Mouse (Mus musculus): Measurements from ENCODE around the gene Iqschfp. TPM values are rescaled to one million over a fixed set of nuclear protein-coding genes. Genes with fewer than 3 reads are reported as not detected.

Iqschfp gene
- polyA plus RNA-seq, 1 experiment: not detected

DNA sequence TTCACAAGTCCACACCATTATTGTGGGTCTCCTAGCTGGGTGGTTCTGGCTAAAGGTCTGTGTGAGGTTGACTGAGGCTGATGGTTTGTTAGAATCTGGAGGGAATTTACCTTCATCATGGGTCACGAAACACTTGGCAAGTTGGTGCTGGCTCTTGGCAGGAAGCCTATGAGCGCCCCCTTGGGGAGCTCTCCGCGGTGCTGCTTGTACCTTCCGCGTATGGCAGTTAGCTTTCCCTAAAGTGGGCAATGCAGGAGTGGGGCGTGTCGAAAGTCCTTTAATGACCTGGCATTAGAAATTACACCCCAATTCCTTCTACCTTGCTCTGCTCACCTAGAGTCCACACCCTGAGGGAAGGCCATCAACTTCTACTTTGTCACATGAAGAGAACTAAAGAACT is 295.4 kb downstream of the Iqschfp start:
- no peak overlapping the region for H3K4me3 ChIP-seq (replicated peaks)
- TF ChIP-seq GATA1 (IDR thresholded peaks at IDR 0.05; ENCODE audit: borderline replicate concordance, low read length) (no peak), FLI1 (IDR thresholded peaks at IDR 0.05; ENCODE audit: low read length) (no peak)
- H3K36me3 ChIP-seq (replicated peaks; ENCODE audit: low read length): no peaks in the 10 kb centered on the region
- H3K4me1 ChIP-seq: peaks cover 15% of the 10 kb centered on the region
- no peaks in the 10 kb centered on the region for H3K9me3 ChIP-seq
- H3K27me3 ChIP-seq (replicated peaks): no peaks in the 10 kb centered on the region

DNA sequence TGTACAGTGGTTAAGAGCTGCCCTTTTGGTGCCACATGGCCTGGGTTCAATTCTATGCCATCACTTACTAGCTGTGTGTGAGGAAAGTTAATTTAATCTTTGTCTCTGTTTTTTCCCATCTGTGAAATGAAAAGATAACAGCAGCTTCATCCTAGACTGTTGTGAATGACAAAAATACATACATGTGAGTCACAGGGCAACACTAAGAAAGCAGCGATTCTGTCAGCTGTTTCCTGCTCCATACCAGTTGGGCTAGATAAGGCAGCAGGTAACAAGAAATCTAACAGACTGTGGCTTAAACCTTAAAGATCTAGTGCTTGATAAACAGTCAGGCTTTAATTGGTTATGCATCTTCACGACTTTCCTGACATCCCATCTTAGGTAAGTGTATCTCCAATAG is 297.1 kb downstream of the Iqschfp start:
- TF ChIP-seq FLI1 (IDR thresholded peaks at IDR 0.05; ENCODE audit: low read length) (no peak), GATA1 (IDR thresholded peaks at IDR 0.05; ENCODE audit: borderline replicate concordance, low read length) (no peak)
- no peaks in the 10 kb centered on the region for H3K9me3 ChIP-seq
- H3K36me3 ChIP-seq (replicated peaks; ENCODE audit: low read length): no peaks in the 10 kb centered on the region
- H3K4me3 ChIP-seq (replicated peaks): no peak overlapping the region
- no peaks in the 10 kb centered on the region for H3K27me3 ChIP-seq (replicated peaks)
- H3K4me1 ChIP-seq: peaks cover 11% of the 10 kb centered on the region

DNA sequence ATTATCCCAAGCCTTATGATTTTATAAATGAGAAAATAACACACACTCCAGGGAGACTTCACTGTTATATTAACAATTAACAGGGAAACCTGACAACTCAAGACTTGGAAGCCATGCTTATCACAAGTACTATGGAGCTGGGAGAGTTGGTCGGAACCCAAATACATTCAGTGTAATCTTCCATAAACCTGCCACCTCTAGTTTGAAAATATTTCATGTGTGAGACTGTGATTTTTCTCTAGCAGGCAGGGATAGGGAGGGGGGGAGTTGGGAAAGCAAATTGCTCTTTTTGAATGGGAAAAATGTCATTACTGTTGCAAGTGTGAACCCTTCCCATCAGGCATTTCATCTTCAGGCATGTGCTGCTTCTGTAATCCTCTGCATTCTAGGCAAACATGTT is 304.9 kb downstream of the Iqschfp start:
- no peak overlapping the region for H3K4me3 ChIP-seq (replicated peaks)
- TF ChIP-seq FLI1 (IDR thresholded peaks at IDR 0.05; ENCODE audit: low read length) (no peak), GATA1 (IDR thresholded peaks at IDR 0.05; ENCODE audit: borderline replicate concordance, low read length) (no peak)

DNA sequence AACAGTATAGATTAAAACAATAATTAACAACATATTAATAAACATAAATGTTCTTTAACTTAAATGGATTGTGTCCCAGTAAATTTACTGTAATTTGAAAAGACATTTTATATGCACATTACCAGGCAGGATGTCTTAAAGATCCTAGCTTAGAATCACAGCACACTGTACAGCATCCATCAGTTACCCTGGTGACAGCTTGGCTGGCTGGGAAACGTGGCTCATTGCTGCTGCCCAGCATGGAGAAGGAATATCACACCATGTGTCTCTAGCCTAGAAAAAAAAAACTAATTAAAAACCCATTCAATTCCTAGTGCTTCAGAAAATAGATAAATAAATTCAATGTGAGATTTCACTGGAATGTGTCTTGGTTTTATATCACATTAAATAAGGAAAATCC is 309.2 kb downstream of the Iqschfp start:
- Histone ChIP-seq H3K27me3 (replicated peaks) (no peaks in the 10 kb centered on the region), H3K36me3 (replicated peaks; ENCODE audit: low read length) (no peaks in the 10 kb centered on the region), H3K4me1 (peaks cover 29% of the 10 kb centered on the region), H3K9me3 (no peaks in the 10 kb centered on the region), H3K4me3 (replicated peaks) (no peak overlapping the region)
- TF ChIP-seq FLI1 (IDR thresholded peaks at IDR 0.05; ENCODE audit: low read length): no peak
- no peak for TF ChIP-seq GATA1 (IDR thresholded peaks at IDR 0.05; ENCODE audit: borderline replicate concordance, low read length)

More for the DNA sequence above, 304.9 kb downstream of the Iqschfp start:
- no peaks in the 10 kb centered on the region for H3K27me3 ChIP-seq (replicated peaks)
- no peaks in the 10 kb centered on the region for H3K9me3 ChIP-seq
- H3K4me1 ChIP-seq: peaks cover 21% of the 10 kb centered on the region
- H3K36me3 ChIP-seq (replicated peaks; ENCODE audit: low read length): no peaks in the 10 kb centered on the region

DNA sequence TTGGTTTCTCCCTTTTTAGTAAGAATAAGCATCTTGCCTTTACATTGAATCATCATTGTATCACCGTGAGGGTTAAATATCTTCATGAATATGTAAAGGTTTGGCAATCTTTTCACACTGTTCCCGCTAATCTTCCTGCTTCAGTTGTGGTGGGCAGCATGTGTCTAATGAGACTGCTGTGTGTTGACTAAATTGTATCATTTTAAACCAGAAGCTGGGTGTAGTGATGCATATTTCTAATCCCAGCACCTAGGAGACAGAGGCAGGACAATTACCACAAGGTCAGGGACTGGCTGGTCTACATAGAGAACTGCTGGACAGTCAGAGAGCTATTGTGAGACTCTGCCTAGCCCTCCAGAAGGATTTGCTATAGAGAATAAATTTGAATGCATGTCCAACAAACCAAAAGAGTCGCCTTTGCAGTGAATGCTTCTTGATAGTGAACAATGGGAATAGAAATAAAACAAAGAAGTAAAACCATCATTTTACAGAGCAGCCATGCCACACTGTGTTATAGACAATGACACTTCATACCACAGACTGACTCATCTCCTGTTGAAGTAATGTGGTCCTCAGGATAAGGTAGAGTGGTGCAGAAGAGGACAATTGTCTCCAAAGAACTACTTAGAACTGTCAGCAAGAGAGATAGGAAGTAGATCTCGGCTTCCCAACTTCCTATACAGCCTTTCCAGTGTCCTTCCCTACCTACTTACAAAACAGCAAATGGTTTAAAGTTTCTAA is 310.3 kb downstream of the Iqschfp start:
- H3K27me3 ChIP-seq (replicated peaks): no peaks in the 10 kb centered on the region
- no peaks in the 10 kb centered on the region for H3K9me3 ChIP-seq
- TF ChIP-seq FLI1 (IDR thresholded peaks at IDR 0.05; ENCODE audit: low read length): no peak
- TF ChIP-seq GATA1 (IDR thresholded peaks at IDR 0.05; ENCODE audit: borderline replicate concordance, low read length): no peak
- peaks cover 24% of the 10 kb centered on the region for H3K4me1 ChIP-seq
- H3K4me3 ChIP-seq (replicated peaks): peak overlapping the region; percentile 21
- H3K36me3 ChIP-seq (replicated peaks; ENCODE audit: low read length): no peaks in the 10 kb centered on the region

DNA sequence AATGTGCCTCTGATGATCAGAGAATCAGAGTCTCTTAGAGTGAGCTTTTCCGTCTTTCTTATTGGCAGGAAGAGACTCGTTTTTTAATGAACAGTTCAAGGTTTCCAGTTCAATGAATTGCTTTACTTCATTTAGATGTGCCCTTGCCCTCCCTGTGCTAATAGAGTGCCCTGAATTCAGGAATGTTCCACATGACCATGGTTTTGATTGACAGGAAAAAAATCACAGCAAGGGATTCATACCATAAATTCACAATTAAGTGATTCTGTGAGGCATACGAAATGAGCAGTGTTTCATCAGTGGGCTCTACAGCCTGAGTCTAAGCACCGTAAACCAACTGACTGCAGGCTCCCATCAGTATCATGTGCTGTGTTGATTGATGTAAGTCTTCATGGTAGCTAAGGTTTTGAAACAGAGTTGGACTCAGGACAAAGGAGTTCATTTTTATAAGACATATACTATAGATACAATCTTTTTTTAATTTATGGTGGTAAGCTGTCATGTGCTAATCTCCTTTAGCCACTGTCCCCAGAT is 312.0 kb downstream of the Iqschfp start:
- Histone ChIP-seq H3K4me3 (replicated peaks) (no peak overlapping the region), H3K9me3 (no peaks in the 10 kb centered on the region), H3K36me3 (replicated peaks; ENCODE audit: low read length) (no peaks in the 10 kb centered on the region), H3K4me1 (peaks cover 24% of the 10 kb centered on the region), H3K27me3 (replicated peaks) (no peaks in the 10 kb centered on the region)
- TF ChIP-seq FLI1 (IDR thresholded peaks at IDR 0.05; ENCODE audit: low read length) (no peak), GATA1 (IDR thresholded peaks at IDR 0.05; ENCODE audit: borderline replicate concordance, low read length) (no peak)

DNA sequence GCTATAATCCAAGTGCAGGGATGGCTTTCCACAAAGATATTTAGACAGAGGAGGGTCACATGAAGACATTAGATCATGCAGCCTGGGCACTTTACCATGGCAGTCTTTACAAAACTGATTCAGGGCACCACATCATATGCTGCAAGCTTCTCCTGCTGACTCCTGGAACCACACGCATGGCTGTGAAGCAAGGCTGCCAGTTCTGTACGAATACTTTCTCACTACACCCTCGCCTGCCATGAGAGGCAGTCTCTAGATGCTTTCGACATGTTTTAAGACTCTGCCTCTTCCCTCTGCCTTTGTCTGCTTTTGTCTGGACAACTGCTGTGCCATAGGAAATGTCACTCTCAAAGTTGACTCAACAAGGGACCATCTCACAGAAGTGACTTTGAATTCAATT is 318.4 kb downstream of the Iqschfp start:
- Histone ChIP-seq H3K9me3 (0 out of 2 replicates have a peak, but pooled peaks cover 7% of the 10 kb centered on the region), H3K36me3 (replicated peaks; ENCODE audit: low read length) (no peaks in the 10 kb centered on the region), H3K4me3 (replicated peaks) (no peak overlapping the region), H3K27me3 (replicated peaks) (peaks cover 2% of the 10 kb centered on the region), H3K4me1 (peaks cover 6% of the 10 kb centered on the region; the same call in 1 of the 2 replicates)
- TF ChIP-seq GATA1 (IDR thresholded peaks at IDR 0.05; ENCODE audit: borderline replicate concordance, low read length) (no peak), FLI1 (IDR thresholded peaks at IDR 0.05; ENCODE audit: low read length) (no peak)

DNA sequence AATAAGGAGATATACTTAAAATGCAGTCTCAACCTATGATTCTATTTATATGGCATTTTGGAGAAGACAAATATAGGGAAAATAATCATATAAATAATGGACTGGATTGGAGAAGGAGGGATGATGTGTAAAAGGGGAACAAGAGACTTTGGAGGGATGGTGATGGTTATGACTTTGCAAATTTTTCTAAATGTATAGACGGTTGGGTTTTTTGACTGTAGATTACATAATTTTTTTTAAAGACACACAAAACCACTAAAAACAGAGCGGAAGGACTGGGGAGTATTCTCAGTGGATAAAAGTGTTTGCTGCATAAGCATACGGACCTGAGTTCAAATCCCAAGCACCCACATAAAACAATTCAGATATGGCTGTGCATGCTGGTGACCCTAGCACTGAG is 329.4 kb downstream of the Iqschfp start:
- Histone ChIP-seq H3K27me3 (replicated peaks) (peaks cover 2% of the 10 kb centered on the region), H3K36me3 (replicated peaks; ENCODE audit: low read length) (no peaks in the 10 kb centered on the region), H3K4me1 (no peaks in the 10 kb centered on the region), H3K9me3 (no peaks in the 10 kb centered on the region), H3K4me3 (replicated peaks) (no peak overlapping the region)
- TF ChIP-seq GATA1 (IDR thresholded peaks at IDR 0.05; ENCODE audit: borderline replicate concordance, low read length) (no peak), FLI1 (IDR thresholded peaks at IDR 0.05; ENCODE audit: low read length) (no peak)

DNA sequence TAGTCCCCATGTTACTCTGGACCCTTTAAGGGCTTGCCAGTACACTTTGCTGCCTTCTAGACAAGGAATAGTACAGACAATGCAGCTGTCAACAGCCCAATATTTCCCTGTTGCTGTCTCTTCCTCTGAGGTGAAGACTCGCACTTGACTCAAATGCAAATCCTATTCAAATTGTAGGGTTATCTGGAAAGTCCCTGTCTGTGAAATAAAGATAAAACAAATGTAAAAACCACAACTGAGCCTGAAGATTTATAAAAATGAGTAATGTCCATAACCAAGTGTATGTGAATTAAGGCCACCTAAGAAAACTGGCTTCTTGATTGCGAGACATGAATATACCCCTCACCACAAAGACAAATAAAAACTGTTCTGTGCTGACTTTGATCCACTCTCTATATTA is 347.9 kb downstream of the Iqschfp start:
- H3K4me1 ChIP-seq: no peaks in the 10 kb centered on the region
- no peaks in the 10 kb centered on the region for H3K9me3 ChIP-seq
- H3K27me3 ChIP-seq (replicated peaks): peaks cover 3% of the 10 kb centered on the region
- no peak overlapping the region for H3K4me3 ChIP-seq (replicated peaks)
- TF ChIP-seq FLI1 (IDR thresholded peaks at IDR 0.05; ENCODE audit: low read length) (no peak), GATA1 (IDR thresholded peaks at IDR 0.05; ENCODE audit: borderline replicate concordance, low read length) (no peak)
- H3K36me3 ChIP-seq (replicated peaks; ENCODE audit: low read length): no peaks in the 10 kb centered on the region

DNA sequence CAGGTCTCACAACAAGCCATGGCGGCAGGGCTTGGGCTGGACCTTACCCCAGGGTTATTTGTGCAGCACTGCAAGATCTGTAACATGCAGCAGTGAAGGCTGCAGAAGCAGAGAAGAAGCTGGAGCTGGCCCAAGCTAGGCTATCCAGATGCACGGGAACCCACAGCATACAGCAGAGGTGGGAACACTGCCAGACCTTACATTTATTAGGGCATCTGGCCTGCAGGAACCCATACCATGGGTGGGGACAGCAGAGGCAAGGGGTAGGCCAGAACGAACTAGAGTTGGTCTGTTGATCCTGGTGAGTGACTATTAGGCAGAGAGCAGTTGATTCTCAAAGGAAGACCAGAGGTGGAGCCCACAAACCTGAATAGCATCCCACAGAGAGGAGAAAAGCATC is 351.2 kb downstream of the Iqschfp start:
- Histone ChIP-seq H3K36me3 (replicated peaks; ENCODE audit: low read length) (no peaks in the 10 kb centered on the region), H3K9me3 (no peaks in the 10 kb centered on the region), H3K4me3 (replicated peaks) (no peak overlapping the region), H3K4me1 (no peaks in the 10 kb centered on the region), H3K27me3 (replicated peaks) (peaks cover 3% of the 10 kb centered on the region)
- TF ChIP-seq GATA1 (IDR thresholded peaks at IDR 0.05; ENCODE audit: borderline replicate concordance, low read length): no peak
- TF ChIP-seq FLI1 (IDR thresholded peaks at IDR 0.05; ENCODE audit: low read length): no peak

All from megakaryocyte, embryonic 14.5 days (primary cell).